Mouse (Mus musculus): ENCODE measurements around the gene Xylt2.

GRCm38 (mm10) chr11:94617646-94618045, 59.7 kb downstream of the Xylt2 start:
- TF ChIP-seq CTCF (IDR thresholded peaks at IDR 0.05; ENCODE audit: borderline replicate concordance, control insufficient read depth, extremely low read depth, insufficient read depth, low read length, poor library complexity), result no peak
- no peak for TF ChIP-seq POLR2A (IDR thresholded peaks at IDR 0.05; ENCODE audit: control insufficient read depth, extremely low read depth, insufficient read depth, low read length, poor library complexity)
